Comparison of ENCODE assay signal across 15 mouse cellular contexts in the genomic region with DNA sequence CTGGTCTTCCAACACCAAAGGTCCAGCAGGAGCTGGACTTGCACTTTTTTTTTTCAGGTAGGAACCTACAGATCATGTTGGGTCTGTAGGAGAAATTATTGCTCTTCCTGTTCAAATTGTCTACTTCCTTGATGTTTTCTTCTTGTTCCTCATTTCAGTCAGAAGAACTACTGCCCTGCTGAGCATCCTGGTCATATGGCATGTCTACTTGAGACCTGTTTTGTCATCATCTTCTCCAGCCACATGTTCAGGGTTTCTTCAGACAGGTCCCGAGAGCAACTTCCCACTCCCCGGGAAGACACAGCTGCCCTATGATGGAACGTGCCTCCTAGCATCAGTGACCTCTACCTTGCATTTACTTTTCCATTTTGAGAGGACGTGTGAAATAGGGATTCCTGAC.
"Had no signal": no experiment of that assay in that cellular context is flagged by ENCODE, and none has a peak within 500 bp of the region (broad histone marks: within the 10 kb centered on the region; RNA-seq: fewer than 3 reads in every experiment).

No protein-coding gene starts in this region.

- H3K27me3 ChIP-seq: liver, embryonic 13.5 days; liver, embryonic 15.5 days; midbrain, embryonic 12.5 days; neural tube, embryonic 12.5 days had no signal

- H3K4me2 ChIP-seq: liver, embryonic 11.5 days; liver, embryonic 13.5 days; liver, embryonic 15.5 days; lung, embryonic 14.5 days; midbrain, embryonic 12.5 days; neural tube, embryonic 12.5 days had no signal

- H3K4me3 ChIP-seq: liver, embryonic 13.5 days; liver, embryonic 15.5 days; midbrain, embryonic 10.5 days; midbrain, embryonic 12.5 days; neural tube, embryonic 12.5 days had no signal

- H3K4me1 ChIP-seq: liver, embryonic 13.5 days; liver, embryonic 15.5 days; neural tube, embryonic 12.5 days had no signal

- H3K36me3 ChIP-seq: liver, embryonic 13.5 days; liver, embryonic 15.5 days; midbrain, embryonic 10.5 days; midbrain, embryonic 12.5 days; neural tube, embryonic 12.5 days had no signal

- H3K9ac ChIP-seq: liver, embryonic 13.5 days; liver, embryonic 15.5 days; lung, embryonic 14.5 days; midbrain, embryonic 12.5 days; neural tube, embryonic 12.5 days had no signal

- ATAC-seq: midbrain, embryonic 16.5 days had no signal

- H3K9me3 ChIP-seq: liver, embryonic 13.5 days; liver, embryonic 15.5 days; midbrain, embryonic 10.5 days; midbrain, embryonic 12.5 days; neural tube, embryonic 12.5 days had no signal

- H3K27ac ChIP-seq: liver, embryonic 13.5 days; liver, embryonic 15.5 days; midbrain, embryonic 10.5 days; midbrain, embryonic 12.5 days; neural tube, embryonic 12.5 days had no signal

- DNase-seq: liver, embryonic 13.5 days; lung, adult 18-20 months; lung, embryonic 14.5 days; lung, postnatal 14 days; lung, postnatal 4 days; midbrain, embryonic 14.5 days; thymus, adult 18-20 months; thymus, postnatal 14 days; thymus, postnatal 36 days had no signal
